Mouse (Mus musculus) testis, postnatal 14 days (tissue): Measurements from ENCODE around the gene Sco1.
"Not testable (repeated sequence)": the region's sequence is repeated elsewhere in the genome, so short reads cannot be mapped to it uniquely, and the experiment has no call there.

Source experiments
- DNase-seq: peaks from one replicate; pipeline ENCODE4 v3.0.0; 2021; ENCODE audit warnings: low spot score

Sco1 gene

DNA sequence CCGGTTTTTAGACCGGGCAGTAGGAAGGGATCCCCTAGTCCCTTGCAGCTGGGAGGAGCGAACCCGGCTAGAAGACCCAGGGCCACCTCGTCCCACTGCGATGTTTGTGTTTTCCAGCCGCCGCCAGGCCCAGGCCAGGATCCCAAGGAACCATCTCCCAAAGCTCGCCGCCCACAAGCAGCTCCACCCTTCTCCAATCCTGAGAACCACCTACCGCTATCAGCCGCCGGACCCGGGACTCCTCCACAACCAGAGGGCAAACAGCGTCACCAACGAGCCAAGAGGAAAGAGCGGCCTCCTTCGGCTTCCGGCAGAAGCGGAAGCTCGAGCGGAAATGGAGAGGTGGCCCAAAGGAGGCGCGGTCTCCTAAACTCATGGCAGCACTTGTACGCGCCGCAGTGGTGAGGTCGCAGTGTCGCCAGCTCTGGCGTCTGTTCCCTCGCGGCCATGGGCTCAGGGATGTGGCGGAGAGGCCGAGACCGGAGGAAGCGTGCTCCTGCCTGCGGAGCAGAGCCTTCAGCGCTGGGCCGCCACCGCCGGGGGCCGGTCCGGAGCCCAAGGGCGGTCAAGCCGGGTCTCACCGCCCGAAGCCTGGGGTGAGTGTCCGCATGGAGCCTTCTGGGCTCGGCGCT is at the start of gene Sco1, which contains the start of gene Adprm:
Gene Sco1, plus strand, starts transcription at position 350 of the 632 bp plus-strand sequence.
Gene Adprm, minus strand, starts transcription at position 274 of the 632 bp plus-strand sequence.
- peak; percentile 88 for DNase-seq

DNA sequence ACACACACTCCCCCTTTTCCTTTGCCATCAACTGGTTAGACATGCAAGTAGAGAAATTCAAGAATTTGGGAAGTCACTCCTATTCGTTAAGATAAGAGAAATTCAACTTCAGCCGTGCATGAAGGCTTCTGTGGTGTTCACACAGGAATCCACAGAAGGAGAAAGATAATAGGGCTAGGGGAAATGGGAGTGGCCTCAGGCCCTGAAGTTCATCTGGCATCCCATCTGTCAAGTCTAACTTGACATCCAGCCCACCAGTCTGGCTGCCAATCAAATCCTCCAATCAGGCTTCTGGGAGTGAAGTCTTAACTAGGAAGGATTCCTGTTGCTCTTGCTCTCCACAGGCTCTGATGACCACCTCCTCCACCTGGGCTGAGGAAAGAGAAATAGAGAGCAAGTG is 49.6 kb upstream of the Sco1 start:
- DNase-seq: no peak

DNA sequence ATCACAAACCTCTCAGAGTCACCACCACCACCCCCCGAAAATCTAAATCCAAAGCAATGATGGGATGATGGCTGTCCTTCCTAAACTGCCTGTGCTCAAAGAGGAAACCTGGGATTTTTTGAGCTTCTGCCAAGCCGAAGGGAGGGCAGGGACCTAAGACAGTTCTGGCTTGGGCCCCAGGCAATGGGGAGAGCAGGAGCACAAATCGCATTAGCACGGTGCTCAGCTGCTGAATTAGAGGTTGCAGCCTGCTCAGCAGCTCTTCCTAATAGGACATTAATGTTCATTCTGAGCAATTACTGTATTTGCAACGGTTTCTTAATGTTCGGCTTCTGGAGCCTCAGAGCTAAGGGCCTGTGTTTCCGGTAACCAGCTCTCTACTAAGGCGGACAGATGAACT is 44.5 kb upstream of the Sco1 start:
- DNase-seq: no peak

DNA sequence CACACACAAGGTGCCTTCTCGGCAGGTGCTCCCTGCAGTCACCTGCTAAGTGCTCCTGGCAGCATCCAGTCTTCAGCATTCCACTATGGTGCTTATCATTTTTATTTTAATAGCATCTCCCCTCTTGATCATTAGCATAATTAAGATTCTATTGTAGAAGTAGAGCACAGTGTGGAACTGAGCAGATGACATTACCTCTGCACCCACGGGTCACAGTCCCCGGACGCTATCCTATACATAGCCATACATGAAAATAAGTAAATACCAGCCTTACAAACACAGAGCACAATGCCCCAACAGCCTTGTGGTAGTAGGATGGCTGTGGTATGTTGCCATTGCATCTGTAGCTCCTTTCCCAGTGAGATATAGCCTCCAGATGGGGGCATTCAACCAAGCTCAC is 43.9 kb upstream of the Sco1 start:
- no peak for DNase-seq

DNA sequence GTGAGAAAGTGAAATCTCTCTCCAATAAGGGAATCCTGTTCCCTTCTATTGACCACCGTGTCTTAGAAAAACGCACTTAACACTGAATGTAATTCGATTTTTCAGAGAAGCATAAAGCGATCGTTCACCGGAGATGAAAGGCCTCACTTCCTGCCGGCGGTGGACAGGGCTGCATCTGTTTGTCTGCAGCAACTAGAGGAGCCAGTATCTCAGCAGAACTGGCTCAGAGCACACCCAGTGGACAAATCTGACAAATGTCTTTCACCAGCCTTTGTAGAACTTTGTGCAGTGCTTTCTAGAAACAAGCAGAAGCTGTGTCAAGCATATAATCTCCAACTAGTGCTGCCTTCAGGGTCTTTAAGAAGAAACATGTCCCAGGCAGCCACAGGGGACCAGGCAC is 42.0 kb upstream of the Sco1 start:
- no peak for DNase-seq

DNA sequence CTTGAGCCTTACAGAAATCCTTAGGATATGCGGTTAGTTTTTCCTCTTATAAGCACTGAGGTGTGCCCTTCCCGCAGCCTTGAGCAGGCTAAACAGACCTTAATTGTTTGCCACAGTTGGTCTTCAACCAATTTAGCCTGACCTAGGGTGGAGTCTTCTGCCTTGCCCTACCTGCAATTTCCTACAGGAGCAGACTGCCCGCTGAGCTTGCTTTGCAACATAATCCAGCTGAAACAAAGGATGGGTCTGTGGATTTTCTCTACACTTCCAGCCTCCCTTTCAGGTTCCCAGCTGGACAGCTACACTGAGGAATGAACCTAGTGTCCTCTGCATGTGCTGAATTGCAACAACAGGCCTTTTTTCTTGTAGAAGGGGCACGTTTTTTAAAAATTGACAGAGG is 40.8 kb upstream of the Sco1 start:
- DNase-seq: no peak

DNA sequence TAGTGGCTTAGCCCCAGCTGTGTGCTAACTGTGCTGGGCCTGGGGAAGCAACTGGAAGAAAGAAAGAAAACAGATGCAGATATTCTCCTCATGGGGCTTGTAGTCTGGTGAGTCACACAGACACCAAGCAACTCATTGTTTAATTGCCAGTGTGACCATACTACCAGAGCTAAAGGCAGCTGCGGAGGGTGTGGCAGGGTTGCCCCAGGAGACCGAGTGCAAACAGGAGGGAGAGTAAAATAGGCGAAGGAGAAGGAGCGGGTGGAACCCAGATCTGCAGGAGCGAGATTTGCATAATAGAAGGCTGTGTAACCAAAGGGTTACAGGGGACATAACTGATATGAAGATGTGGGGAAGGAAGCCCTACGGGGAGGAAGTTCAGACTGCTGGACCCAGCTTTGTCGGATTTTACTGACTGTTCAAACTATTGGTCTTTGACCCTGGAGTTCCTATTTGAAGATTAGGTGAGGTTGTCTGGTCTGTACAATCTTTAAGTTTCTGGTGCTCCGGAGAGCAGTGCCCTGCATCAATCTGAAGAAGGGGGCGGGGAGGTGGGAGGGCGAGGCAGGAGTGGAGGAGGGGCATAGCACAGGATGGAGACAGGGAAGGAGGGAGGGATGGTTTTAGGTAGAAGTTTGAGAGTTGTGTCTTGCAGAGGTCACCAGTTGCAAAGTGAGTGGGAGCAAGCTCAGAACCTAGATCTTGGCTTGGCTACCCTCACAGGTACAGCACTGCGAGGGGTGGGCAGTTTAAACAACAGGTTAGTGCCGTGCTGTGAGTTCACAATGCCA is 34.5 kb upstream of the Sco1 start:
- no peak for DNase-seq

DNA sequence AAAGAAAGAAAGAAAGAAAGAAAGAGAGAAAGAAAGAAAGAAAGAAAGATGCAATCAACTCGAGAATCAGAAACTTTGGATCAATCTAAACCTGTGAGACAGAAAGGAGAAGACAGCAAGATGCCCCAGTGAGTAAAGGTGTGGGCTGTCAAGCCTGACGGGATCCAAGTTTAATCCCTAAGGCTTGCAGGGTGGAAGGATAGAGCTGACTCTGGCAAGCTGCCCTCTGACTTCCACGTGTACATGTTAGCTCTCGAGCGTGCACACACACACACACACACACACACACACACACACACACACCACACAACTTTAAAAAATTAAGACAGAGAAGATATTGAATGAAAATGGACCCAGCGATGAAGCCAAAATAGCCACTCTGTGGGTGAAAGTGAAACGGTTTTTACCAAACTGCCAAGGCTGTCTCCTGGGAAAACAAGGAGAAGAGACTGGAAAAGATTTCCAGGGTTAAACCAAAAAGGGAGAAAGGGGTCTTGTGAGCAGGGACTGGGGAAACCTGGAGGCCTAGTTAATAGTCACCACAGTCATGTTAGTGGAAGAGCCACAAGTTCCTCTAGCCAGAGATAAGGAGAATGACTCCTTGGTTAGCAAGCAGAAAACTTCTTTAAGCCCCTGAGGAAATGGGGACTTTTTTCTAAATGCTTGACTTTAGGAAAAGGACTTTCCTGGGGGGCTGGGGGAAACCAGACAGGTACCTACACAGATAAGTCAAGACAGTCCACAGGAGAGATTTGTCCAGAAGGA is 32.6 kb upstream of the Sco1 start:
- no peak for DNase-seq

DNA sequence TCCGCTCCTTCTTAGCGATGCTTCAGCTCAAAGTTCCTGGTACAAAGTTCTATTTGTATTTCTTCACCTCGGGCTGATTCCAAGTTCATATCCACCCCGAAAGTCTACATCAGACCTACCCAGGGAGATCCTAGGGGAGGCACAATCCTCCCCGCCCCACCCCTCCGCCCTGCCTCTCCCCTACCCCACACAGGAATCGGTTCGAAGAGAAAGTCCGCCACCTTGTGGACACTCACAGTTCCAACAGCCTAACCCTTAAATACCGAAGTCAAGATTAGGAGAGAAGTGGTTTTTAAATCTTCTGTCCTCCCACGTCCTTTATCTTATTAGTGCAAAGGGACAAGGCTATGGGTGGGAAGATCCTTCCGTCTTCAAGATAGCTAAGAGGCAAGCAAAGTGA is 31.5 kb upstream of the Sco1 start:
- peak; percentile 51 for DNase-seq

DNA sequence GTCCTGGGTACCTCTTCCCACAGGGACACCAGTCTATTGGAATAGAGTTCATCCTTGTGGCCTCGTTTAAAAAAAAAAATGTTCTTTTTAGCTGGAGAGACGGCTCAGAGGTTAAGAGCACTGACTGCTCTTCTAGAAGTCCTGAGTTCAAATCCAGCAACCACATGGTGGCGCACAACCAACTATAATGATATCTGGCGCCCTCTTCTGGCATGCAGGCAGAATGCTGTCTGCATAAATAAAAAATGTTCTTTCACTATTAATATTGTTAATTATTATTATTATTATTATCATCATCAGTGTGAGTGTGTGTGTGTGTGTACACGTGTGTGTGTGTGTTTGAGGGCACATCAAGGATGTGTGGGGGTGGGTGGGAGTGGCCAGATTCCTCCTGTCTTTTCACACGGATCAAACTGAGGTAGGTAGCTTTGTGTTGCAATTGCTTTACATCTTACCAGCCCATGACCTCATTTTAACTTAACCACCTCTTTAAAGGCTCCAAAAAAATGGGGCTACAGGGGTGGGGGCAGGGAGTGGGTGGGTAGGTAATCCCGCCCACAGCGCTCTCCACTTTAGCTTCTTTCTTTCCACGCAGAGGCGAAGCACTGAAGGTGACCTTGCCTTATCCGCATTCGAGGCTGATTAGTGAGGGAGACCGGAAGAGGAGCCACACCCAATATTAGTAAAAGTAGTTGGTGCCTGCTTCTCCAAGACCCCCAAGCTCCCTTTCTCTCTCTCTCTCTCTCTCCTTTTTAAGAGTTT is 29.9 kb upstream of the Sco1 start:
- DNase-seq: no peak

DNA sequence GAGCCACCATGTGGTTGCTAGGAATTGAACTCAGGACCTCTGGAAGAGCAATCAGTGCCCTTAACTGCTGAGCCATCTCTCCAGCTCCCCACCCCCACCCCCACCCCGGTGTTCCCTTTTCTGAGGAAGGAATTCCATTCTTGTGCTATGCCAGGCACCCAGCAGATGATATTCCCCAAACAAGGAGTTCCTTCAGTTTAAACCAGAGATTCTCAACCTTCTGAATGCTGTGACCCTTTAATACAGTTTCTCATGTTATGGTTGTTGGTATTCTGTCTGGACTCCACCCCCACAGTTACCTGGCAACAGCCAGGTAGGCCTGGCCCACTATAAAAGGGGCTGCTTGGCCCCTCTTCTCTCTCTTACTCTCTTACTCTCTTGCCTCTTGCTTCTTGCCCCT is 29.3 kb upstream of the Sco1 start:
- not testable (repeated sequence) for DNase-seq

DNA sequence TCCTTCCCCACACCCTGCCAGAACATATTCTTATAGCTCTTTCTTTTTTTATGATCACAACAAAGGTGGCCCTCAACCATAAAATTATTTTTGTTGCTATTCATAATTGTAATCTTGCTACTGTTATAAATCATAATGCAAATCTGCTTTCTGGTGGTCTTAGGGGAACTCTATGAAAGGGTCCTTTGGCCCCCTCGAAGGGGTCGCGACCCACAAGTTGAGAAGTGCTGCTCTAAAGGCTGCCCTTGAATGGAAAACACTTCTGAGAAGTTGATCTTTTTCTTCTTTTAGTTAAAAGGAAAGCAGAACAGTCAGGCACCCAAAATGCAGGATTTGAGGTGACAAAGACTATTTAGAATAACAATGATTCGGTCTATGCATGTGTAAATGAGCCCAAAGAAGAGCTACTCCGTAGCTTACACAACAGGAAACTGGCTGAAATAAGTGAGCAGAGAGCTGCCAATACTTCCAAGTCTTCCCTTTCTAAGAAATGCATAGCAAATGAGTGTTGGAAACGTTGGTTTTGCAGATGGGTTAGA is 28.6 kb upstream of the Sco1 start:
- DNase-seq: no peak

DNA sequence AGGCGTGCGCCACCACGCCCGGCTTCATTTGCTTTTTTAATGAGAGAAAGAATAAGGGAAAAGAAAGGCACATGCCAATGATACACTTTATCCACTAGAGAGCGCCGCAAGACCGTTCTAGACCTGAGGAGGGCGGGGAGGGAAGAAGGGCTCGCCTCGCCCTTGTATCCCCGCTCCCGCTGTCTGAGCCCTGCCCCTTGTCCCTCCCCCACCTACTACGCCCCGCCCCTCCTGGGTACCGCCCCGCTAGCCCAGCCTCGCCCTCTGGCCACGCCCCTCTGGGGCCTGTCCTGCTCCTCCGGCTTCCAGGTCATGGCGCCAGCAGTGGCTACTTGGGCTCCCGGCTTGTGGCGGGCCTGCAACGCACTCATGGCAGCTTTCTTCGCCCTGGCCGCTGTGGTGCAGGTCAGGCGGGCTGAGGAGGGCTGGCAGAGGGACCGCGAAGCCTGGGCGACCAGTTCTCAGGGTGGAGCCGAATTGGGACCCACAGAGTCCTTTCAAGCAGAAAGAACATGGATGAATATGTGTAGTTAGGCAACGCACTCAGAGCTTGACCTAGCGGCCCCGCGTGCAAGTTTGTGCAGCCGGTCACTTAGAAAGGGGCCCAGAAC is 27.5 kb upstream of the Sco1 start, which contains the start of gene Tmem220:
Gene Tmem220, plus strand, starts transcription at position 288 of the 611 bp plus-strand sequence.
- DNase-seq: peak; percentile 89

DNA sequence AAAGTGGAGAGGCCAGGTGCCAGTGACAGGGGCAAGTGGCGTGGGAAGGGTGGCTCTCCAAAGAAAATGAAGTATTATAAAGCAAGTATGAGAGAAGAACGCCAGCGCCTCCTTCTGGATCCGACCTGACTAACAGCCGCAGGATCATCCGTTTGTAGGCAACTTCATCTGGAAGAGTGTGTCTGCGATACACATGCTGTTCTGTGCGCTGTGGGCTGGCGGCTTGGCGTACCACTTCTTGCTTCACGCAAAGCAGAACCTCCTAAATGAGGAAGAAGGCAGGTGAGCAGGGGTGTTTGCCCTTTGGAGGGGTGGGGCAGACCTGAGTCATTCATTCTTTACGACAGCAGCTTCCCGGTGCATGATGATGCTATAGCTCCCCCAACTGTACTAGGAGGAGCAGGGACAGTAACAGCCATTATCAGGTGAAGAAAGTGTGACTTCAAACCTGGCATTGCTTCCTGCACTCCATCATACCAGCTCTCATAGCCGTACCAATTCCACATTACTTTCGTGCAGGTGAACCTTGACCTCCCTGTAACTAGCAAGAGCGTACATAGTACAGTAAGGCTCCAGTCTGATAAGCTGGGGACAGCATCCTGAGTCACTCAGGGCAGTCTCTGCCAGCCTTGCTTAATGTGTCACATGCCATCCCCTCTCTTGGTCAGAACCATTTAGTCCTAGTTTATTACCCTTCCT is 21.4 kb upstream of the Sco1 start:
- DNase-seq: no peak

DNA sequence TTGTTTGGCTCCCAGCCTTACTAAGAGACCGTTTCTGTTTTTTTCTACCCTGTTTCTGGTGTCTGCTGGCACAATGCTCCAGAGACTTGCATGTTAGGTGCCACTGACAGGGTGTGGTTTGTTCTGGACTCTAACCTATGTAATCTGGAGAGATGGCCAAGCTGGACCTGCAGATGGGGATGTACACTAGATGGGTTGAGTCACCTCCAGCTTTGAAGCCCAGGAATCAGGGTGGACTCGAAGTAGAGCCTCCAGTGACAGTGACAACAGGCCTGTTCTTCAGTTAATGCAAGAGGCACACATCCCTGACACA is 20.9 kb upstream of the Sco1 start:
- DNase-seq: no peak

DNA sequence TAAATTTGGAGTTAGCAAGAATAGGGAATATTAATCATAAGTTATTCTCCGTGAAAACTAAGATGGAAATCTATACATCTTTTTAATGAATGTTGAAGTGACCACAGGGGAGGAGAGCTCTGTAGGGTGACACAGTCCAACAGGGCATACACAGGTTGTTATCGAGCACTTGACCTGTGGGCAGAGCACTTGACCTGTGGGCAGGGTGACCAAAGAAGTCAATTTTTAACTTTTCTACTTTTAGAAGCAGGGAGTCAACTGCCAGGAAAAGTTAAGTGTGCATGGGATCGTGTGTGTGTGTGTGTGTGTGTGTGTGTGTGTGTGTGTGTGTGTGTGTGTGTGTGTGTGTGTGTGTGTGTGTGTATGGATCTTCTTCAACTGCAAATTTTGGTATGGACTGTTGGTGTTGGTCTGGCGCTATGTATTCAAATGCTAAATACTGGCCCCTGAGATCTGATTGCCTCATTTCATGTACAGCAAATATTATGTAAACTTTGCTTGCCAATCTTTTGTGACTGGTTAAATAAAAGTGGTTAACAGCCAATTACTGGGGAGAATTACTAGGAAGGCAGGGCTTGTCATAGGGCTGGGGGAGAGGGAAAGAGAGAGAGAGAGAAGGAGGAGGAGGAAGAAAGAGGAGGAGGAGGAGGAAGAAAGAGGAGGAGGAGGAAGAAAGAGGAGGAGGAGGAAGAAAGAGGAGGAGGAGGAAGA is 17.5 kb upstream of the Sco1 start:
- no peak for DNase-seq

DNA sequence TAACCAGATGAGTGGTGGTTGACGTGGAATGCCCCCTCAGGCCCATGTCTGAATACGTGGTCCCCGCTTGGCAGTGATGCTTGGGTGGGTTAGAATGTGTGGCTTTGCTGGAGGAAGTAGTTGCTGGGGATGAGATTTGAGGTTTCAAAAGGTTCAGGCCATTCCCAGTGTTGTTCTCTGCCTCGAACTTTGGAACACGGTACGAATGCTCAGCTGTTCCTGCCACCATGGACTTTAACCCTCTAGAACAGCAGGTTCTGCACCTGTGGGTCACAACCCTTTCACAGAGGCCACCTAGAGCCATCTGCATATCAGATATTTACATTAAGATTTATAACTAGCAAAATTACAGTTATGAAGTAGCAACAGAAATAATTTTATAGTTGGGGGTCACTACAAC is 16.2 kb upstream of the Sco1 start:
- DNase-seq: no peak

DNA sequence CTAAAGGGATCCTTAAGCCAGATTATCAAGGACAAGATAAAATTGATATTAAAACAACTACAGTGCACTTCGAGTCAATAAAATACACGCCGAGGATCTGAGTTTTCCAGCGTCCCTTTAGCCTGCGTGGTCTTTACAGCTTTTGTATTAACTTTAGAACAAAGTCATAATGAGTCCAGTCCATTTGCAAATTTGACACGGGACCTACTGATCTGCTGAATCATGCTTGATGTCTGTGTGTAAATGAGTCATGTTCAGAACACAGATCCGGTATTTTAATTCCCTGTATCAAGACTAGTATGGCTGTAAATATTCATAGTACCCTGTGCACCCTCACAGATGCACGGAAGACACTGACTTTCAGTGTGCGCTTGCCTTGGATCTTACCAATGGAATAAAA is 15.6 kb upstream of the Sco1 start:
- no peak for DNase-seq

DNA sequence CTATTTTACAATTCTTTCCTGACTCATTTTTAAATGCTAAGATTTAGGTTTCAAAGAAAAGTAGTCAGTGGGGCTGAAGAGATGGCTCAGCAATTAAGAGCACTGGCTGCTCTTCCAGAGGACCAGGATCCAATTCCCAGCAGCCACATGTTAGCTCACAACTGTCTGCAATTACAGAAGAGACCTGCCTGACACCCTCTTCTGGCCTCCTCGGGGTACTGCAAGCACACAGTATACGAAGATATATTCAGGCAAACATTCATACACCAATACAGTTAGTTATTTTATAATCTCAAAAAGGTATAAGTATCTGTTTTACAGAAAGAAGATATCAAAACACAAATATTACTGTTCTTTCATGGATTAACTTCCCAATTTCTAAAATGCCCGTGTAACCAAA is 12.7 kb upstream of the Sco1 start:
- DNase-seq: no peak

DNA sequence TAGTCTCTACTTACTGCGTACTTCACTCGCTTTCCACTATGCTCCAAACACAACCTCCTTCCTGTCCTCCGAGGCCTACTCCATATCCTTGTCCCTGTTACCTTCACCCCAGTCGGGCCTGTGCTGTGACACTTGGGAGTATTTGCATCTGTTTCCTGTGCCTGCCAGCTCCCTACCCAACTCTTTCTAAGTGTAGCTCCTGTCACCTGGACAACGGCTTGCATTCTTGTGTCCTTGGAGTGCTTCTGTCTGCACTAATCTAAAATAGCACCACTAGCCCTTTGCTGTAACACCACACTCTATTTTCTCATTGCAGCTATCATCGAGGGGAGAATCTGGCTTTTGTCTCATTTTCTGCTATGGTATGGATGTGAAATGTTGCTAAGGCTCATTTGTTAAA is 12.0 kb upstream of the Sco1 start:
- no peak for DNase-seq
